Mouse (Mus musculus): ENCODE data around the gene Wdr66. TPM values are rescaled to one million over a fixed set of nuclear protein-coding genes. Genes with fewer than 3 reads are reported as not detected.

Wdr66 gene
- polyA plus RNA-seq, 1 experiment from 2014 or later, result 11.9 TPM

DNA sequence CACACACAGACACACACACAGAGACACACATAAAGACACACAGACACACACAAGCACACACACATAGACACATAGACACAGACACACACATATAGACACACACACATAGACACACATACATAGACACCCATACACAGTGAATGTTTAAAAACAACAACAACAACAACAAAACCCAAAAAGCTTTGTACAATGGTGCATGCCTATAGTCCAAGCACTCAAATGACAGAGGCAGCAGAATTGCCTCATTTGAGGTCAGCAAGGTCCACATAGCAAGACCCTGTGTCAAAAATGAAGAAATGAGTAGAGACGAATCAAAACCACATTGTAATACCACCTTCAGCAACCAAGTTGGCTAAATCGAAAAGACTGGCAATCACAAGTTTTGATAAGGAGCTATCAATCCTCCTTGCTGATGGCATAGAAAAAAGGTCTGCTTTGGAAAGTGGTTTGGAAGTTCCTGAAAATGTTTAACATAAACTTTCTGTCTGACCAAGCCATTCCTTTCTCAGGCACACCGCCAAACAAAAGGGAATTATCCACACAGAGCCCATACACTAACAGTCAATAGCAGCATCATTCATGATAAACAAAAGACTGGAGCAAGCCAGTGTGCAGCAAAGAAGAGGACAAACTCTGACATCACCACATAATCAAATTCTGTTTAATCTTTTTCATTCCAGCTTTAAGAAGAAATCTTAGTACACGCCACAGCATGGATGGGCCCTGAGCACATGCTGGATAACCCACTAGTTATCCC is 84.5 kb downstream of the Wdr66 start:
- ATAC-seq (ENCODE audit: insufficient read depth, low FRiP score, low TSS enrichment), result no peak
- H3K9ac ChIP-seq (ENCODE audit: low read length), result no peak overlapping the region
- WGBS, result 56% methylated on average over 4 of the region's 4 CpGs
- no peaks in the 10 kb centered on the region for H3K9me3 ChIP-seq (ENCODE audit: control insufficient read depth, low read length)
- no peak overlapping the region for H3K27ac ChIP-seq (ENCODE audit: low read depth, low read length)
- no peaks in the 10 kb centered on the region for H3K27me3 ChIP-seq (ENCODE audit: control insufficient read depth, insufficient read depth, low read length)
- no peak for DNase-seq (ENCODE audit: low spot score)
- H3K36me3 ChIP-seq (ENCODE audit: control insufficient read depth, insufficient read depth, low read length), result no peaks in the 10 kb centered on the region
- no peak overlapping the region for H3K4me2 ChIP-seq (ENCODE audit: low read depth)
- H3K4me3 ChIP-seq (ENCODE audit: low read depth, low read length), result no peak overlapping the region
- peaks cover 5% of the 10 kb centered on the region; the same call in 1 of the 2 replicates for H3K4me1 ChIP-seq (ENCODE audit: control insufficient read depth, insufficient read depth, low read length)

DNA sequence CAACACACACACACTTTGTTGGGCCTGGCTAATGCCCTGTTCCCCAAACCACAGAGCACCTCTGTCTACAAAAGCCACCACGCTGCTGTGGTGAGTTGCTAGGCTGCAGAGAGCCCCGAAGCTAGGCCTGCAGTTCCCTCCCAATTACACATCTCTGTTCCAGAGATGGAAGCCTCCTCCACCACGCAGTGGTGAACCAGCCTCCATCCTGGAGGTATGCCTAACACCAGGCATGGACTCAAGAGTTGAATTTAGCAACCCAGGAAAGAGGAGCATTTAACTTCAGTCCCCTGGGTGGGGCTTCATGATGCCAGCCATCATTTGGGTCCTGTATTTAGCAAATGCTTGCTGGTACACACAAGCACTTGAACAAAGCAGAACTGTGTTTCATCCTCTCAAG is 86.6 kb downstream of the Wdr66 start:
- Histone ChIP-seq H3K9ac (ENCODE audit: low read length) (no peak overlapping the region), H3K27ac (ENCODE audit: low read depth, low read length) (no peak overlapping the region), H3K4me2 (ENCODE audit: low read depth) (no peak overlapping the region), H3K4me1 (ENCODE audit: control insufficient read depth, insufficient read depth, low read length) (peaks cover 7% of the 10 kb centered on the region; the same call in 1 of the 2 replicates), H3K9me3 (ENCODE audit: control insufficient read depth, low read length) (no peaks in the 10 kb centered on the region), H3K4me3 (ENCODE audit: low read depth, low read length) (no peak overlapping the region), H3K36me3 (ENCODE audit: control insufficient read depth, insufficient read depth, low read length) (no peaks in the 10 kb centered on the region), H3K27me3 (ENCODE audit: control insufficient read depth, insufficient read depth, low read length) (no peaks in the 10 kb centered on the region)
- DNase-seq (ENCODE audit: low spot score), result no peak
- no peak for ATAC-seq (ENCODE audit: insufficient read depth, low FRiP score, low TSS enrichment)
- 74% methylated on average over 3 of the region's 3 CpGs for WGBS

DNA sequence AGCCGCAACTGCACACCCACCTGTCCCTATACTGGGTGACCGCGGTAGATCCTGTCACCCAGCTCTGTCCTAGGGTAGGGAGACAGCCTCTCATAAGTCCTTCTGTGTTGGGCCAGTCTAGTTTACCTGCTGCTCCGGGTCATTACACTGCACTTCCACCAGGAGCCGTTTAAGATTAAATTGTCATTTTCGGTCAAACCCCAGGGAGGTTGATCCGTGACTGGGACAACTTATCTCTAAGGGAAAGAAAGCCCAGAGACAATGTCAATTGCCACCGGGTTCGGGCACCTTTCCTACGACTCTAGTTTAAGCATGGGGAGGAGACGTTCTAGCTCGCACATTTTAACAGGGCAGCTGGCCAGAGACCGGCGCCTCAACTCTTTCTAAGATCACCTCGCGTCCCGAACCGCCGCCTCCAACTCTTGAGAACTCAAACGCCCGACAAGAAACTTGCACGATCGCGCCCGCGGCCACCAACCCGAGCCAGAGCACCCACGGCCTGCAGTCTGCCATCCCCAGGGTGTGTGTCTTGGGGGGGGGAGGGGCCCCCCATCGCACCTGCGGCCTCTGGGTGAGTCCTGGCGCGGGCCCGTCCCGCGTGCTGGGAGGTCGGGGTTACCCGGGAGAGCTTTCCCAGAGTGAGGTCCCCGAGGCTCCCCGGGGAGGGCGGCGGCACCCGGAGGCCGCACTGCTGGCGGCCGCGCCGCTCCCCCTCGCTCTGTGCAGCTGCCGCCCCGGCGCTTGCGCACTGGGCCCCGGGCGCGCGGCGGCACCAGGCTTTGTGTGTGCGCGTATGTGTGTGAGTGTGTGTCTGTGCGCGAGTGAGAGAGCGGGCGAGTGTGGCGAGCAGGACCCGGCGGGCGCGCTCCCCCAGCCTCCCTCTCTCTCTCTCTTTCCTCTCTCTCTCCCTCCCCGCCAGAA is 92.1 kb downstream of the Wdr66 start, which contains the start of gene Bcl7a:
Gene Bcl7a (plus strand): TSS at position 128 of the 921 bp plus-strand sequence.
- Histone ChIP-seq H3K9me3 (ENCODE audit: control insufficient read depth, low read length) (no peaks in the 10 kb centered on the region), H3K4me3 (ENCODE audit: low read depth, low read length) (peak within 1 kb of the TSS; percentile 85), H3K27me3 (ENCODE audit: control insufficient read depth, insufficient read depth, low read length) (no peaks in the 10 kb centered on the region), H3K4me1 (ENCODE audit: control insufficient read depth, insufficient read depth, low read length) (peaks cover 14% of the 10 kb centered on the region), H3K36me3 (ENCODE audit: control insufficient read depth, insufficient read depth, low read length) (no peaks in the 10 kb centered on the region; the same call in 1 of the 2 replicates), H3K9ac (ENCODE audit: low read length) (peak within 1 kb of the TSS; percentile 98), H3K4me2 (ENCODE audit: low read depth) (peak within 1 kb of the TSS; percentile 80), H3K27ac (ENCODE audit: low read depth, low read length) (peak within 1 kb of the TSS; percentile 97)
- DNase-seq (ENCODE audit: low spot score) (peak; percentile 93), ATAC-seq (ENCODE audit: insufficient read depth, low FRiP score, low TSS enrichment) (peak; percentile 83)
- 1% methylated on average over 68 of the region's 69 CpGs for WGBS

DNA sequence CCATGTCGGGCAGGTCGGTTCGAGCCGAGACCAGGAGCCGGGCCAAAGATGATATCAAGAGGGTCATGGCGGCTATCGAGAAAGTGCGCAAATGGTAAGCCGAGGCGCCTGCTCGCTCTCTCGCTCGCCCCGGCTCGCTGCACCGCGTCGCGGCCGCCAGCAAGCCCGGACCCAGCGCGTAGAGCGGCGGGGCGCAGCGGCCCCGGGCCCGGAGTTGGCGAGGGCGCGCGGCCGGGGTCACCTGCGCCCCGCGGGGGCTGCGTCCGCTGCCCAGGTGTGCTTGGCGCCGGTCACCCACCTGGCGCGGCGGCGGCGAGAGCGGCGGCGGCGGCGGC is 92.7 kb downstream of the Wdr66 start:
- ATAC-seq (ENCODE audit: insufficient read depth, low FRiP score, low TSS enrichment) (no peak; the same call in 1 of the 2 replicates), DNase-seq (ENCODE audit: low spot score) (no peak)
- H3K9ac ChIP-seq (ENCODE audit: low read length), result peak overlapping the region; percentile 98
- no peaks in the 10 kb centered on the region for H3K27me3 ChIP-seq (ENCODE audit: control insufficient read depth, insufficient read depth, low read length)
- no peaks in the 10 kb centered on the region; the same call in 1 of the 2 replicates for H3K36me3 ChIP-seq (ENCODE audit: control insufficient read depth, insufficient read depth, low read length)
- H3K27ac ChIP-seq (ENCODE audit: low read depth, low read length), result peak overlapping the region; percentile 97
- H3K4me2 ChIP-seq (ENCODE audit: low read depth), result peak overlapping the region; percentile 80
- peak overlapping the region; percentile 85 for H3K4me3 ChIP-seq (ENCODE audit: low read depth, low read length)
- H3K4me1 ChIP-seq (ENCODE audit: control insufficient read depth, insufficient read depth, low read length), result peaks cover 14% of the 10 kb centered on the region
- H3K9me3 ChIP-seq (ENCODE audit: control insufficient read depth, low read length), result no peaks in the 10 kb centered on the region
- WGBS, result under 1% methylated on average over 51 of the region's 51 CpGs

DNA sequence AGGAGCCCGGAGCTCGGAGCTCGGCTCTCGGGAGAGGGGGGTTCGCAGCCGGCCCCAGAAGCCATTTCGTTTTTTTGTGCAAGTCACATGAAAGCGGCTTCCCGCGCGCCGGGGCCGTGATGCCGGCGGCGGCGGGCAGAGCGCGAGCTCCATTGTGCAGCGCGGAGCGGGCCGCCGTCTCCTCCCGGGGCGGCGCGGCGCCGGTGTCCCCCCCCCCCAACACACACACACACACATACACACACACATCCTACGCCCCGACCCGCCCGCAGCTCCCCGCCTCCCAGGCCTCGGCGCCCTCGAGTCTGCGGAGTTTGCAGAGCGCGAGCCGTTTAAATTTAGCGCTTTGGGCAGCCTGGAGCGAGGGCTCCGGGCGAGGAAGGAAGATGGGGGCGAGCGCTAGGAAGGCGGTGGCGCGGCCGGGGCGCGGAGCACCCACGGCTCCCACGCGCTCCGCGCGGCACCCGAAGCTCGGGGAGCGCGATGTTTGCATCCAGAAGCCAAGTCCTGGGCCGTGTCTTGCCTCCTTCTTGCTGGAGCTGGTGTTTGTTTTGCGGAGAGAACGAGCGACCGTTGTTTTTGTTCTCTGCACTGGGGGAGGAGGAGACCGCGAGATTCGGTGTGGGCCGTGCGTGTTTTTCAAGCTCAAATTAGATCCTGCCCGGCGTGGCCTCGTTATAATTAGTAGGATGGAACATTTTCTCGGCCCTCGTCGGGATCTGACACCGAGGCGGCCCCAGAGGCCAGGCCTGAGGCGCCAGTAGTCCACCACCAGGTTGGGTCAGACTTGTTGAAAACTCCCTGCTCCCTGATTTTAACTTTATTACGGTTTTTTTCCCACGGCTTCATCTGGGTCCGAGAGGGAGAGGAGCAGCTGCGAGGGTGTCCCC is 93.3 kb downstream of the Wdr66 start:
- H3K27ac ChIP-seq (ENCODE audit: low read depth, low read length), result peak overlapping the region; percentile 97
- no peaks in the 10 kb centered on the region for H3K27me3 ChIP-seq (ENCODE audit: control insufficient read depth, insufficient read depth, low read length)
- H3K9ac ChIP-seq (ENCODE audit: low read length), result peak overlapping the region; percentile 98
- peak overlapping the region; percentile 85 for H3K4me3 ChIP-seq (ENCODE audit: low read depth, low read length)
- H3K9me3 ChIP-seq (ENCODE audit: control insufficient read depth, low read length), result no peaks in the 10 kb centered on the region
- ATAC-seq (ENCODE audit: insufficient read depth, low FRiP score, low TSS enrichment) (peak; percentile 26), DNase-seq (ENCODE audit: low spot score) (peak; percentile 77)
- WGBS, result under 1% methylated on average over 71 of the region's 87 CpGs
- H3K36me3 ChIP-seq (ENCODE audit: control insufficient read depth, insufficient read depth, low read length), result no peaks in the 10 kb centered on the region; the same call in 1 of the 2 replicates
- peaks cover 14% of the 10 kb centered on the region for H3K4me1 ChIP-seq (ENCODE audit: control insufficient read depth, insufficient read depth, low read length)
- peak overlapping the region; percentile 80 for H3K4me2 ChIP-seq (ENCODE audit: low read depth)

DNA sequence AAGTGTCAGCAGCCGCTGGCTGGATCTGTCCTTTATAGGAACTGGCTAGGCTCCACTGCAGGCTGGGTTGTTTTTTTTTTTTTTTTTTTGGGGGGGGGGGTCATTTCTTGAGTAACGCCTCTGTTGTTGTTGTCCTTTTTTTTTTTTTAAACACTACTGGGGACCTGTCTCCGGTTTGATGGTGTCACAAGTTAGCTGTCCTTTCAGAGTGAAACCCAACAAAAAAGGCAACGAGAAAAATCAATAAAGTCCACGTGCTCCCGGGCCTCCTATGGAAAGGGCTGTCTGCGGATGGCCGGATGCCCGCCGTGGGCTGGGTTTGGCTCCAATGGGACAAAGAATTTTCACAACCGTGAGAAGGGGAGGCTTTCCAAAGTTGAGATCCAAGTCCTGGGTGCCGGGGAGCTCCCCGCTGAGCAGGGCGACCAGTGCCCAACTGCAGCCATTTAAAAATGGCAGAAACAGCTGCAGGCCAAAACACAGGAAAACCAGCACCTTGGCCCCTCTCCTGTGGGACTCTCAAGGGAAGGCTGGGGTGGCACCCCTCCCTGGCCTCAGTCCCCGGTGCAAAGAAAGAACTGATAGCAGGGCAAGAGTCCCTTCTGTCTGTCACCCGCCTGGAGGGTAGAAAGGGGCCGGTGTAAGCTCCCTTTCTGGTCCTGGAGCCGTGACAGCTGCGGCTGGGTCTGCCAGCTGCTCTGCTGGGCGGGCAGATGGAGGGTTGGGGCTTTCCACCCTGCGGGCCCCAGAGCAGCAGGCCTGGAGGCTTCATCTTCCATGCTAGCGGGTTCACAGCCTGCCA is 94.2 kb downstream of the Wdr66 start:
- ATAC-seq (ENCODE audit: insufficient read depth, low FRiP score, low TSS enrichment), result peak; percentile 66

DNA sequence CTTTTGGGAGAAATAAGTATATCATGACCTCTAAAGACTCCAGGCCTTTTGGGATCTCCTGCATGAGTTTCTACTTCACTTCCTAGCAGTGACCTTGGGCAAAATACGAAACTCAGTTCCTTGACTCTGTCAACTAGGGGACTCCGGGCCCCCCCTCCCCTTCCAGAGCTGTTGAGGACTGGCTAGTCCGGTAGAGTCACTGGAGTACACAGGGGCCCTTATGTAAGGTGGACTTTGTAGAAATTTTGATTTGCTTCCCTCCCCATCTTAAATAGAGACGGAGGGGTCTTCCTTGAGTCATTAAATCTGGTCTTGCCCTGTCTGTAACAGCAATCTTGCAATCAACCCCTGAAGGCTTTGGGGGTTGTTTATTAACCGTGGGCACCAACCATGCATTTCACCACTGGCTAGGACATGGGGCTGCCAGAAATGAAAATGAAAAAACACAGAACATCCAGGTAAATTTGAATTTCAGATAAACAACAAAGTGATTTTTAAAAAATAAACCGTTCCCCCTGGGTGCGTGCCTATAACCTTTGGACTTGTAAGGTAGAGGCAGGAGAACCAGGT is 94.9 kb downstream of the Wdr66 start:
- peak overlapping the region; percentile 80 for H3K4me2 ChIP-seq (ENCODE audit: low read depth)
- peaks cover 14% of the 10 kb centered on the region for H3K4me1 ChIP-seq (ENCODE audit: control insufficient read depth, insufficient read depth, low read length)

More for the DNA sequence above, 94.2 kb downstream of the Wdr66 start:
- Histone ChIP-seq H3K9ac (ENCODE audit: low read length) (peak overlapping the region; percentile 98), H3K27me3 (ENCODE audit: control insufficient read depth, insufficient read depth, low read length) (no peaks in the 10 kb centered on the region), H3K9me3 (ENCODE audit: control insufficient read depth, low read length) (no peaks in the 10 kb centered on the region), H3K36me3 (ENCODE audit: control insufficient read depth, insufficient read depth, low read length) (no peaks in the 10 kb centered on the region; the same call in 1 of the 2 replicates), H3K4me3 (ENCODE audit: low read depth, low read length) (peak overlapping the region; percentile 85), H3K4me2 (ENCODE audit: low read depth) (peak overlapping the region; percentile 80), H3K4me1 (ENCODE audit: control insufficient read depth, insufficient read depth, low read length) (peaks cover 14% of the 10 kb centered on the region), H3K27ac (ENCODE audit: low read depth, low read length) (peak overlapping the region; percentile 97)
- WGBS, result 1% methylated on average over 22 of the region's 22 CpGs
- peak; percentile 77 for DNase-seq (ENCODE audit: low spot score)

More for the DNA sequence above, 94.9 kb downstream of the Wdr66 start:
- Histone ChIP-seq H3K9me3 (ENCODE audit: control insufficient read depth, low read length) (no peaks in the 10 kb centered on the region), H3K4me3 (ENCODE audit: low read depth, low read length) (peak overlapping the region; percentile 85), H3K9ac (ENCODE audit: low read length) (peak overlapping the region; percentile 98), H3K27me3 (ENCODE audit: control insufficient read depth, insufficient read depth, low read length) (no peaks in the 10 kb centered on the region), H3K36me3 (ENCODE audit: control insufficient read depth, insufficient read depth, low read length) (no peaks in the 10 kb centered on the region; the same call in 1 of the 2 replicates), H3K27ac (ENCODE audit: low read depth, low read length) (peak overlapping the region; percentile 97)
- ATAC-seq (ENCODE audit: insufficient read depth, low FRiP score, low TSS enrichment) (no peak), DNase-seq (ENCODE audit: low spot score) (no peak)
- WGBS, result 69% methylated on average over 7 of the region's 7 CpGs

Data from neural tube, embryonic 11.5 days (tissue).